Mouse (Mus musculus) adrenal gland, postnatal 10 days (tissue): ENCODE data around the gene Cdk6. TPM values are rescaled to one million over a fixed set of nuclear protein-coding genes. Genes with fewer than 3 reads are reported as not detected.
"Not testable (repeated sequence)": the region's sequence is repeated elsewhere in the genome, so short reads cannot be mapped to it uniquely, and the experiment has no call there.

Experiments used
- DNase-seq: peaks from one replicate; pipeline ENCODE4 v3.0.0; 2021; ENCODE audit warnings: mixed read lengths
- total RNA-seq, 2 experiments: library from RNA; stranded (reverse); gene quantifications; 2 replicates each; pipeline ENCODE4 v1.2.3; 2021

Cdk6 gene
- total RNA-seq, 2 experiments from 2014 or later: 24.2 to 30.8 TPM

DNA sequence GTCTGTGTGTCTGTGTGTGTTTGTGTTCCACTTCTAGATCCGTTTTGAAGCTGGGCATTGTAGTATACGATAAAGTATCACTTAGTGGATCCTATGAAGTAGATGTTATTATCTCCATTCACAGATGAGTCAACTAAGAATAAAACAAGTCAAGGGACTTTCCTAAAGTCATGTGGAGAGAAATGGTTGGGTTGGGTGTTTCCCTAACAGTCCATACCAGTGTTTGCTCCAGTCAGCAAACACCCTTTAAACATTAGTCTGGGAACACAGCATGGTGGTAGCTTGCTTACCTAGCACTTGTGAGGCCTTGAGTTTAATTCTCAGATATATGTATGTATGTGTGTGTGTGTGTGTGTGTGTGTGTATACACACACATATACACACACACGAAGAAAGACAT, 168.2 kb downstream of the Cdk6 start:
- DNase-seq: no peak

- no peak for DNase-seq
Observed at GRCm38 (mm10) chr5:3511097-3511795, 170.0 kb downstream of the Cdk6 start.

DNA sequence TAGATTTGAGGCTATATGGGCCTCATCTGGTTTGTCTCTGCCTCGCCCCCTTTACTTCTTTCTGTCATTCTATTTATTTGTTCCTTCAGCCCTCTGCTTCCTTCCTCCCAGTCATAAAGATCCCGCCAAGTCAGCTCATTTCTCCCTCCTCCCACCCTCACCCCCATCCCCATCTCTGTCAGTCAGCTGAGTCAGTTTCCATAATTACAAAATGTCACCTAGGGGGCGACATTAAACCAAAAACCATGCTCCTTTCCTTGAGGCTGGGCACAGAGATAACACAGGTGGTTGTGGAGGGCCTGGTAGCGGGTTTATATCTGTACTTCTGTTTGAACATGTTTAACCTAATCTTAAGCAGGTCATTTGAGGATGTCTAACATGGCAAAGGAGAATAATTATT, 171.3 kb downstream of the Cdk6 start:
- DNase-seq: no peak

- no peak for DNase-seq
Observed at GRCm38 (mm10) chr5:3514901-3515311, 173.6 kb downstream of the Cdk6 start.

DNA sequence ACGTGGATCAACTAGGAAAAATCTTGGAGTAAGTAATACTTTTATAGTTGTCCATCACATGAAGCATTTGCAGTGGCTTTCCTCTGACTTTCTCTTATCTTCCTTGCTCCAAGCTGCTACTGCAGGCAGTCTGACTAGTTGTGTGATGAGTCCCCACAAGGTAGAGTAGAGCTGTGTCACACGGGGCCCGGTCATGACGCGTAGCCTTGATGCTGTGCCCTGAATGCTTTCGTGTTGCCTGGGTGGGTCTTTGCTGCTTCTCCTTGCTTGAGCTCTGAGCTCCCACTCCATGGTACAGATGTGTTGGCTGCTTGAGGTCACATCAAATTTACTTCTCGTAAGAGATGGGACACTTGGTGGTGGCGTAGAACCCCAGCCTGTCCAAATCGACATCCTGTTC, 174.2 kb downstream of the Cdk6 start:
- DNase-seq: no peak

DNA sequence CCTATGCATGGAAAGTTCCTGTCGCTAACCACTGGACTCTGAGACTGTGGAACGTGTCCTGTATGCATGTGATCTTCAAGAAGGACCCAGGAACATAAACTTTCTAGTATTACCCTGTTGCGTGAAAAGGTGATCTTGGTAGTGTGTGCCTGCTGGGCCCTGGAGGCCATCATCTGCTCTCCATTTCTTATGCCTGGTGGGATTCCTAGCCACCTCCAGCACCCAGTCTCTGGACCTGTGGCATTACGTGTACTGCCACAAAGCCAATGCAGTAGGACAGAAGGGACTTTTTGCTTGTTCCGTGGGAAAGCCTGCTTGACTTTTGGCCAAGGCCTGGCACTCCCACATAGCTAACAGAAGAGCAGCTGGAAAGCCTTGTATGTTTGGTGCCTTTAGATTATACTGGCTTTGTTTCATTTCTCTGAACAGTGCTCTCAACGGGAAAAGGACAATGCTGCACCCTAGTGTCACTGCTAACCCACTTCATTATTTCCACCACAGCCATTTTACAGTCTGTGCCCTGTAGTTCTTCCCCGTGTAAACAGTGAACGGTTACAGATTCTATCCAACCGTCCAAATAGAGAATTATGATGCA, 175.3 kb downstream of the Cdk6 start:
- peak; percentile 59 for DNase-seq

GRCm38 (mm10) chr5:3520493-3521359, 179.4 kb downstream of the Cdk6 start:
- no peak for DNase-seq

DNA sequence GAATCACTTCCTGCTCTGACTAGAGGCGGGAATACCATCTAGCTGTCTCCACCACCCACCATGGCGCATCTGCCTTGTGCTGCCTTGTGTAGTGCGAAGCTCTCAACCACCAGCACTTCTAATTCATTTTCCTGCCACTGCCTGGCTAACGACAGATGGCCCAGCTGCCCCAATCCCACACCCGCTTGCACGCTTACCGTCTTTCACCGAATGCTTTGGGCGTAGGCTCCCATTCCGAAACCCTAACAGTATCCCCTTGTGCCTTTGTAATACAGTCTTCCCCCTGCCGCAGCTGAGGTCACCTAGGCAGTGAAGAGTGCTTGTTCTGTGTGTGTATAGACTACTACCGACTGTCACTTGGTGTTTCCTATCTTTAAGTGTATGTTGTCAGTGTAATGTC, 180.5 kb downstream of the Cdk6 start:
- no peak for DNase-seq

GRCm38 (mm10) chr5:3522826-3523225, 181.5 kb downstream of the Cdk6 start:
- DNase-seq: peak; percentile 33

DNA sequence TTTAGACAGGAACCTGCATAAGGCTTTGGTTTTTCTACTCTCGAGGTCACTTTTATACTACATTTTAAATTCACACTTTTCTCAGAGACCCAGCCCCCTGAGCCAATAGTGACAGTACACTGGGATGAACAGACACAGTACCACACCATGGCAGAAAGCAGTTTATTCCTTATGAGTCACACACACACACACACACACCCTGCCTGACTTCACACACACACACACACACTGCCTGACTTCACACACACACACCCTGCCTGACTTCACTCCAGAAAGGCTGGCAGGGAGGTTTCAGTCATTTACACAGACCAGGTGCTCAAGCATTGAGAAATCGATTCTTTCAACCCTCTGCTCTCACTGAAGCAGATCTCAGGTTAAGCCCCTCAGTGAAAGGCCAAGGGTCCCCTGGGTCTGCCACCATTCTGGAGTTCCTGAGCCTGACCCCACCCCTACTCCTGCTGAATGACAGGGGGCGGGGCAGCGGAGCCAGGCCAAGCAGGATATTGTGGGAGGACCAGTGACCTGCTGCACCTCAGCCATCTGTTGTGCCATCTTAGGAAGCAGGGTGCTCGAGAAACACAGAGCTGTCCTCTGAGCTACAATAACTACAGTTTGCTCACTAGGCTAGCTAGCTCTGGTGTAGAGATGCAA, 185.9 kb downstream of the Cdk6 start:
- no peak for DNase-seq

DNA sequence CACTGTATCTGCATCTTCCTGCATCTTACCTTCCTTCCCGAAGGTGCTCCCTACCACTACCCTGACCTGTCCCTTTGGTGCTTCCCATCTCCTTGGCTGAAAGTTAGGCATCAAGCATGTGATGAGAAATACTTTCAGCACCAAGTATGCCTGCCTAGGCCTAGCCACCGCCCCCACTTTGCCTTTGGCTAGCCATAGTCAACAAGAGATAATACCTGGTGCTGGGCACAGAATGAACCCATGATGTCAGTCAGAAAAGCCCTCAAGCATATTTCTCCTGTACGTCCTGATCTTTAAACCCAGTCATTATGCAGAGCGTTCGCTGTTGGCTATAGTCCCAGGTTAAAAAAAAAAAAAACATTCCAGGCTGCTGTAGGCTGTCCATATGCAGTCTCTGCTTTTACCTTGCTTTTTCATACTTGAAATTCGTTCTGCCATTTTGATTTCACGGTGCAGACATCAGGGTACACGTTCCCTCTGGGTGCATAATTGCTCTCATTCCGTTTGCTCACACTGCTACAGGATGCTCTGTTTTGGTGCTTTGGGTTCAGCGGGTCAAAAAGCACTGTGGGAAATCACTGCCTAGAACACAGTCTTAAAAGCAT, 188.4 kb downstream of the Cdk6 start:
- no peak for DNase-seq

- not testable (repeated sequence) for DNase-seq
Observed at GRCm38 (mm10) chr5:3532048-3532447, 190.8 kb downstream of the Cdk6 start.

GRCm38 (mm10) chr5:3536592-3537212, 195.4 kb downstream of the Cdk6 start:
- no peak for DNase-seq

DNA sequence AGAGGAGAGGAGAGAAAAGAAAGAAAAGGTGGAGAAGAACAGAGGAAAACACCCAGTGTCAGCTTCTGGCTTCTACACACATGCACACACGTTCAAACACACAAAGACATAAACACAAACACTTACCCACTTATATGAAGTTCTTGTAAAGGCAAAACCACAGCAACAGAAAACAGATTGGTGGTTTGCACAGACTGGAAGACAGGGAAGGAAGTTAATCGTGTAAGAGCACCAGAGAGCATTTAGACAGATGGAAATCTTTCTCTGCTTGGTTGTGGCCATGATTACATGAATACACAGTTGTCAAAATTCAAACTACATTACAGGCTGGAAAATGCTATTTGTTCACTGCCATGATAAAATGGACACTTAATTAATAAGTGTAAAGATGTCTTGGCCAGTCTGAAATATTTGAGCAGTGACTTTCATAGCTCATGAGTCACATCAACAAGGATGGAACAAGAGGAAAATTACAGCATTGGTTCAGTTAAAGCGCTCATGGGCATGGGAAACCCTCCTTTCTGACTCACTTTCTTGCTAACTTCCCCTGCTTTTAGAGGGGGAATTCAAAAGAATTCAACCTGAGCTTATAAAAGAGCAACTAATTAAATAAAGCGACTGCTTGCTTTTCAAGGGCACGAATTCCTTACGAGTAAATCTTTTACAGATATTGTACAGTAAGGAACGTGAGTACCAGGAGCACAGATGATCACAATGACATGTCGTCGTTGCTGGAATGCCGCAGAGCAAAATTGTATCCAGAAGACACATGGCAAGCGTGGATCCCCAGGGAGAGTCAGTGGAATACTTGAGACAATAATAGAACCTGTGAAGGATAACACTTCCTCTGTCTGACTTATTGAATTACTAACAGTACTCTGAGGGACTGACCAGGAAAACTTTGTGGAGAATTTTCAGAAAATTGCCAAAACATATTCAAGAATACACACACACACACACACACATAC, 197.5 kb downstream of the Cdk6 start:
- no peak for DNase-seq

DNA sequence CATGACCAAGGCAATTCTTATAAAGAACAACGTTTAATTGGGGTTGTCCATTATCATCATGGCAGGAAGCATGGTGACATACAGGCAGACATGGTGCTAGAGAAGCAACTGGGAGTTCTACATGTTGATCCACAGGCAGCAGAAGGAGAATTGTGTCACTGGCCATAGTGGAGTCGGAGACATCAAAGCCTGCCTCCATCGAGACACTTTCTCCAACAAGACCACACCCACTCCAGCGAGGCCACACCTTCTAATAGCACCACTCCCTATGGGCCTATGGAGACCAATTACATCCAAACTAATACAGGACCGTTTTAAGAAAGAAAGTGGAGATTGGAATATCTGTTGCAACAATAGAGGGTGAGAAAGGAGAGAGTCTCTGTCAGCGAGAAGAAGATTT, 200.6 kb downstream of the Cdk6 start:
- no peak for DNase-seq

DNA sequence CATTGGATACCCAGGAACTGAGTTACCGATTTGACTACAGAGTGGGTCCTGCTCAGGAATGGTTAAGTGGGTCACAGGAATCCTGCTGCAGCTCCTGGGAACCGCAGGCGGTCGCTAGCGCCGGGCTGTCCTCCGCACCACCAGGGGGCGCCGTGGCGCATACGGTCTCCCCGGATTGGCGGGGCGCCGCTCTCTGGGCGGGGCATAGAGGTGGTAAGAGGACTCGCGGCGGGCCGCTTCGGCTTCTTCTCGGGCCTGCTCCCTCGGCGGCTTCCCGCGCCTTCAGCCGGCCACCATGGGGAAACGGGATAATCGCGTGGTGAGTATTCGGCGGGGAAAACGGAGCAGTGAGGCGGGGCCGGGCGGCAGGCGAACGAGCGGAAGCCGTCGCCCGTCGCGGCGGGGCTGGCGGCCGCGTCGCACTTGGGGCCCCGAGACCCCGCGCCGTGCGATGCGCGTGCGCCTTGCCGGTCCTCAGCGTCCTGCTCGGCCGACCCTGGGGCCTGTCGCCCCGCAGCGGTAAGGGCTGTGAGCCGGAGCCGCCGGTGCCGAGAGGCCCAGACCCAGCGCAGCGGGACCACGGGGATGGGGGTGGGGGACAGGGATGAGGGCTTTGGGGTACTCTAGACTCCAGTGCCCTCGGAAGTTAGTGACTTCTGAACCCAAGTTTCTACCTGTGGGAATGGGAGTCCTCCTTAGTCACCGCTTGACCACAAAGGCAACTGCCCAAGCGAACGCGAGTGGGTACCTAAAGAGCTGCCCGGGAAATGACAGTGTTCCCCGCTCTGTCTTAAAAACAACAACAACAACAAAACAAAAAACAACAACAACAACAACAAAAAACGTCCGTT, 202.6 kb downstream of the Cdk6 start, which contains the start of gene Fam133b:
Gene Fam133b (plus strand): TSS at position 205 of the 851 bp plus-strand sequence.
- peak; percentile 100 for DNase-seq

DNA sequence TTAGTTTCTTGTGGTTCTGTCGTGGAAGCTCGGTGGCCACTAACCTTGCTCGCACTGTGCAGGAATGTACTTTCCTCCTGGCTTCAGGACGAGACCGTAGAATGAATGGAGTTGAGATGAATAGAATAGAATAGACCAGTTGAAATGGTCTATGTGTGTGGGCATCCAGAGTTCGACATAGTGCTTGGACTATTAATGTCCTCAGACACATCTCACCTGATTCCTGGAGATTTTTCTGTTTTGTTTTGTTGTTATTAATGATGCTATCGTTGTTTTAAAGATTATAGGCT, 203.1 kb downstream of the Cdk6 start:
- DNase-seq: no peak

DNA sequence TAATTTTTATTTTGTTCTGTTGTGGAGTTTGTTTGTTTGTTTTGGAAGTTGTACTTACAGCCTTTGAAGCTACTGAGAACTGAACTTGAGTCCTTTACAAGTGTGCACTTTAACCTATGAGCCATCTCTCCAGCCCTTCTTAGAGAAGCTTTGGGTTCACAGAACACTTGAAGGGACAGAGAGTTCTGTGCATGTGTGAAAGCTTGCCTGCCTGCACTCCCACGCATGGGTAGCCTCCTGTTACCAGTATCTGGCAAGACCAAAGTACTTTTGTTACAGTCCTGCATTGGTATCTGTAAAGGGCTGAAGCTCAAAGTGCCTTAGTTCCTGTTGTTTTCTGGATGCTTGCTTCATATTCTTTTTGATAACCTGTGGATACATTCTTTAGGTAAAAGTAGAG, 204.9 kb downstream of the Cdk6 start:
- no peak for DNase-seq

- no peak for DNase-seq
Observed at GRCm38 (mm10) chr5:3551481-3551880, 210.2 kb downstream of the Cdk6 start.

GRCm38 (mm10) chr5:3554198-3554597, 212.9 kb downstream of the Cdk6 start:
- DNase-seq: no peak
